Mouse (Mus musculus) left cerebral cortex, adult 8-10 months (tissue): ENCODE measurements around the gene Itpkc. TPM values are rescaled to one million over a fixed set of nuclear protein-coding genes. Genes with fewer than 3 reads are reported as not detected.

Source experiments
- DNase-seq, 2 experiments: peaks; one replicate each; pipeline ENCODE4 v3.0.0; 2022; ENCODE audit warnings: low spot score in 2 of 2
- microRNA-seq, 2 experiments: library from miRNA; unstranded; fragments of <30 nt; microRNA quantifications; one replicate each; pipeline ENCODE4 v1.2.0; 2022
- total RNA-seq, 4 experiments: library from RNA; stranded (reverse); gene quantifications; 2 replicates each; pipeline ENCODE4 v1.2.4; 2022

The Itpkc gene
- total RNA-seq, 4 experiments from 2014 or later = 9.9 to 11.3 (median 10.3) TPM

- peak in 1 of 2 experiments; percentile 50 for DNase-seq
These were observed 63.3 kb downstream of the Itpkc start for GRCm38 (mm10) chr7:27165007-27165655.

DNA sequence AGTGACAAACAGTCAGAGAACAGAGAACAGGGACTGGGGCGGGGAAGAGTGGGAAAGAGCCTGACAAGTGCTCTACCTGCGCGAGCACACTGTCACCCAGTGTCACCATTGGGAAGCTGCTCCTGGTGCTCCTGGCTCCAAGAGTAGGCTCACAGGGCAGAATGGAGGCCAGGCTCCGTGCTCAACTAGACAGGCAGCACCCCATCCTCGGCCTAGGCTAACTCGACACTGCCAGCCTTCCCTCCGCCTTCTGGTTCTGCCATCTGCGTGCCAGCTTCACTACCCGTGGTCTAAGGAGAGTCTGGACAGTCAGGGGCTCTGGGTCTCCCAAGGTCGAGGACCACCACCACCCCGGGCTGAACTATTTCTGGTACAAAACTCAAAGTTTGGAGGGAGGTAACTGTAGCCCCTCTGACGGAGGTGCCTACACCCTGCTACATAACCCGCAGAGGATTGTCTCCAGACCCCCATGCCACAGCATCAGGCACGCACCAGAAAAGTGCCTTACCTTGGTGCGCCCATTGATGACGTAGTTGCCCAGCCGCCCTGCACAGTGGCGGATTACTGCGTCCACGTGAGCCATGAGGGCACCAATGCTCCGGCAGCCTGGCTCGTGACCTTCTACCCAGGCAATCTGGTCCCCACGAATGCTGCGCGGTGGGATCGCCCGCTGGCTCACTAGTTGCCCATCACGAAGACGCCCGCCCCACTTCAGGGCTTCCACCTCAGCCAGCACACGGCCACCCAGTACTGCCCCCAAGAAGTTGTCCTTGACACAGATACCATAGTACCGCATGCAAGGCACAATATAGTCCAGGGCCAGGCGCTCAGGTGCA is 64.1 kb downstream of the Itpkc start:
- no peak for DNase-seq

DNA sequence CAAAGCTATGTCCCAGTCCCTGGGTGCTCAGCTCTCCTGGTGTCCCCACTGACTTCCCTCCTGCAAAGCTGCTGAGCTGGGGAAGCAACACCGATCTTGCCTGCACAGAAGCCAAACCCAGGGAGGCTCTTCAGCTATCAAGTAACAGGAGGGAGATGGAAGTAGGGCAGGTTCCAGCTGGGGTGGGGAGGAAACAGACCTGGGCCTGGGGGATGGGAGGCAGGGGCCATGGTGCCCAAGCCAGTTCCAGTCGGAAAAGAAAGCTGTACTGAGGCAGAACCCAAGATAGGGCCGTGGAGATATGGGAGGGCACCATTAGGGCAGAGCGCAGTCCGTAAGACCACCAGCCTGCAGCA is 65.0 kb downstream of the Itpkc start:
- no peak for DNase-seq

DNA sequence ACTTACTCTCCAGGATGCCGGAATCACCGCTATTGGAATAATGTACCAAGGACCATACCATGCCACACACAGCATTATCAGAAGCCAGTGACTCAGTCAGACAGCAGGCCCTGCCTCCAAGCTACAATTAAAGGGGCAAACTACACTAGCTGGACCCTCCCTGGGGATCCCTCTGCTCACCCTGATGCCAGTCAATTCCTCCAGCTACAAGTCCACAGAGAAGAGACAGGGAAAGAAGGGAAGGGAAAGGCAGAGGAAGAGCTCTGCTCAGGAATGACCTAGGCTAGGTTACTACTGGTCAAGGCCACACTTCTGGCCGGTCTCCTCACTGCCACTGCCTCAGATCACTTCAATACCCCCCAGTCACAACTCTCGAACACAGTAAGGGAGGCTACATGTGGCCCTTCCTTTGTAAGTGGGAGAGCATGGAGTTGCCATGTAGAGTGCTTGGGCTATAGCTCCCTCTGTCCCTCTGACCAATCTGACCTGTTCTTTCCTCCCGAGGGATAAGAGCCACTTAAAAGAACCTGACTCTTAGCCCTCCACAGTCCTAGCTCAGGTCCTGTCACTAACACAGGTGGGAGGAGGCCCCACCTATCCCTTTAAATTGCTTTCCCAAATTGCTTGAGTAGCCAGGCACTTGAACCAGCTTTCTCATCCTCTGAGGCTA is 65.5 kb downstream of the Itpkc start:
- DNase-seq = no peak

GRCm38 (mm10) chr7:27161744-27162143 is 66.7 kb downstream of the Itpkc start:
- no peak for DNase-seq

DNA sequence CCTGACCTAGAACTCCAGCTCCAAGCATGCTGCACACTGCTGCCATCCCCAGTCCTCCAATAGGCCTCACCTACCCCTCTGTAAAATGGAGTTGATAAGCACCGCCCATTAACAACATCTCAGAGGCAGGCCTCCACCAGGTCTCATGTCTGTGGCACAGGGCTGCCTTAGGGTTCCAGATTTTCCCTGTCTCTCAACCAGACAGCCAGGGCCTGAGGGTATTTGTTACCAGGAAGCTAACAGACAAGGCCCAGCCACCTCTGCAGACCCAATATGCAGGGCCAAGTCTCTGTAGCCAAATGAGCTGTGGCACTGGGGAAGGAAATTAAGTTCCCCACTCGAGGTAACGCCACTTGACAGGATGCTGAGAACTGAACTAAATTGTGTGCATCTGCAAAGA is 67.5 kb downstream of the Itpkc start:
- no peak for DNase-seq

DNA sequence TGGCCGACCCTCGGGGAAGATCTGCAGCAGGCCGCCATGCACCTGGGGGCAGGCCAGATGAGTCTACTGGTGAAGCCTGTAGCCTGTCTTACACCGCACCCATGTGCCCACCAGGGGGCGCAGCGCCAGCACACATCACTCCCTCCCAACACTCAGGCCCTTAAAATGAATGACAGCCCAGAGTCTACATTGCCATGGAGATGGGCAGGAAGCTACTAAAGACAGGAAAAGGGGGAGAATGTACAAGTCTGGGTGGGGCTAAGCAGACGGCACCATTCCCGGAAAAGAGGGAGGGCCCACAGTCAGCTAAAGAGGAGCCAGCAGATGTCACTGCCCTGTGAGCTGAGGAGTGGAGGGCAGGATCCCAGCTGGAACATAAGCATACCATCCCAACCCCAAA is 68.6 kb downstream of the Itpkc start:
- DNase-seq = peak; percentile 69 to 83

GRCm38 (mm10) chr7:27159256-27159655 is 69.2 kb downstream of the Itpkc start:
- DNase-seq = no peak

DNA sequence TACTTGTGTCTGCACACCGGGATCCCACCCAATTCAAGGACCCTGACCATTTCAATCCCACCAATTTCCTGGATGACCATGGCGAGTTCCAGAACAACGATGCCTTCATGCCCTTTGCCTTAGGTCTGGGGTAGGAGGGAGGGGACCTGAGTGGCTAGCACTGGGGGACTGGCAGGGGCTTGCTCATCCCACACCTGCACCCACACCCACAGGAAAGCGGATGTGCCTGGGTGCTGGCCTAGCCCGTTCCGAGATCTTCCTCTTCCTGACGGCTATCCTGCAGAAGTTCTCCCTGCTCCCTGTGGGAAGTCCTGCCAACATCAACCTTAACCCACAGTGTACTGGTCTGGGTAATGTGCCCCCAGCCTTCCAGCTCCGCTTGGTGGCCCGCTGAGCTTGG is 70.3 kb downstream of the Itpkc start:
- no peak for DNase-seq

Small RNAs within 50 kb of the gene (microRNA-seq; reads per million reads assigned to microRNA genes)
- 0 to 0.84 reads per million in 2 experiments for gene Mir1191
- 0 to 1.1 reads per million in 2 experiments for gene Mir3101

Other genes starting within 250 kb of the Itpkc start
- gene Cyp2a12, start 199.6 kb downstream of the Itpkc start, total RNA-seq = not detected
- under 1 TPM in 2 of 4 experiments, not detected in 2; 0.28 to 0.32 TPM for gene Cyp2f2, start 108.8 kb downstream of the Itpkc start, total RNA-seq
- gene Cyp2t4, start 74.9 kb downstream of the Itpkc start, total RNA-seq = not detected
- 10 to 100 TPM; 87.9 to 97.7 (median 93.6) TPM for gene Egln2, start 61.9 kb downstream of the Itpkc start, total RNA-seq
- 100 to 1,000 TPM in 3 of 4 experiments, 10 to 100 TPM in 1; 94.2 to 108 (median 101) TPM for gene Rab4b, start 49.8 kb downstream of the Itpkc start, total RNA-seq
- gene Gm21983, start 47.6 kb downstream of the Itpkc start, total RNA-seq = not detected
- gene Mia, start 47.5 kb downstream of the Itpkc start, total RNA-seq = 1 to 10 TPM in 2 of 4 experiments, under 1 TPM in 2; 0.48 to 2.0 (median 1.4) TPM
- gene BC024978, start 32.9 kb downstream of the Itpkc start, total RNA-seq = 10 to 100 TPM; 21.0 to 25.0 (median 23.2) TPM
- 10 to 100 TPM; 66.3 to 85.0 (median 72.8) TPM for gene Snrpa, start 32.4 kb downstream of the Itpkc start, total RNA-seq
- gene Coq8b, start 4.4 kb upstream of the Itpkc start, total RNA-seq = 10 to 100 TPM; 29.8 to 38.9 (median 32.2) TPM
- gene Numbl, start 29.8 kb upstream of the Itpkc start, total RNA-seq = 10 to 100 TPM; 89.4 to 99.0 (median 95.1) TPM
- 10 to 100 TPM; 41.9 to 51.1 (median 44.6) TPM for gene Ltbp4, start 109.0 kb upstream of the Itpkc start, total RNA-seq
- gene Shkbp1, start 127.4 kb upstream of the Itpkc start, total RNA-seq = 10 to 100 TPM; 20.7 to 25.9 (median 23.1) TPM
- not detected for gene Gm20479, start 128.8 kb upstream of the Itpkc start, total RNA-seq
- 100 to 1,000 TPM; 119 to 133 (median 127) TPM for gene Sptbn4, start 219.0 kb upstream of the Itpkc start, total RNA-seq
- gene Blvrb, start 219.3 kb upstream of the Itpkc start, total RNA-seq = 10 to 100 TPM; 17.3 to 23.4 (median 20.2) TPM
- gene Sertad3, start 245.1 kb upstream of the Itpkc start, total RNA-seq = 1 to 10 TPM; 2.4 to 4.5 (median 3.4) TPM